Mouse (Mus musculus): Measurements from ENCODE around the gene Gdpgp1.

Gene Gdpgp1

DNA sequence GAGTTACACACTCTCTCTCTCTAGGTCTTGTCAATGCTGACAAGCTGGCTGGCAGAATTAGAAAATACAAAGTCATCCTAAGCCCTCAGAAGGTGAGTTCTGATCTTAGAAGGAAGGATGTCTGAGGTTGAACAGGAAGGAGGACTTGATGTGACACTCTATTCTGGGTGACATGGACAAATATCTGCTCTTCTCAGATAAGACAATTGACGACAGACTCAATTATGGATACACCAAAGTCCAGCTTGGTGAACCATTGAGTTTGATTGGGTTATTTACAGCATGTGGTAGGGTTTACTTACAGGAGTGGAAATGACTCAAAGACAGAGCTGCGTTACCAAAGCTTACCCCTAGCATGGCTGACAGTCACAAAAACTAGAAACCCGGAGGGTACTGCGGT lies 43.7 kb downstream of the Gdpgp1 start:
- DNase-seq (ENCODE audit: low spot score in 2 of 2), result no peak

DNA sequence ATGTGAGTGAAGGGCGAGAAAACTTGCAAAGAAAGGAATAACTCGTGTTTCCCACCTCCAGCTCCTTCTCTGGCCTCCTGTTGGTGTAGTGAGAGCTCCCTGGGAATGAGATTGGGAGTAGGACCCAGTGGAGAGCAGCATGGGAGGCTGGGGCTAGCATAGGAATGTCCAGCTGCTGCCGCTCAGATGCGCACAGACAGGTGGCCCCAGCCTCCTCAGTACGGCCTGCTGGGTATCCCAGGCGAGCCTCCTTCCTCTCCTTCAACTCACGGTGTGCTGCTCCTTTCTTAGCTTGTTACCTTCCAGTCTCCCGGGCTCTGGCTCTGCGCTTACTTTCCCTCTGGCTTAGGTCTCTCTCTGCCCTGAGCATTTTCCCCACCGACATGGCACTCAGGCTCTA lies 47.4 kb downstream of the Gdpgp1 start:
- no peak for DNase-seq (ENCODE audit: low spot score in 2 of 2)

DNA sequence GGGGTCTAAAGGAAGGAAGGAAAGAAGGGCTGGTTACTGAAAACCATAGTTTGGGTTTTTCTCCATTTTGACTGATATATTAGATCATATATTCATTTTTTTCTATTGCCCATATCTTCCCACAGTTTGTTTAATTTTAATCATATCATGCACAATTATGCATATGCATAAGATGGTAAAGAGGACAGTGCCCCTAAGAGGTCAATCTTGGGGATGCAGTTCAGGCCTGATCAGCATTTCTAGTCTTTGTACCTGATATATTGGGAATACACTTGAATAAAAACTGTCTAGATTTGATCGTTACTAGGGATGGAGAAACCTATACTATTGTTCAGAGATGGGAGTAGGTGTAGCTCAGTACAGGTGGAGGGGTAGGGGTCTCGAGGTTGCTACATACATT lies 48.3 kb downstream of the Gdpgp1 start:
- DNase-seq (ENCODE audit: low spot score in 2 of 2), result no peak

DNA sequence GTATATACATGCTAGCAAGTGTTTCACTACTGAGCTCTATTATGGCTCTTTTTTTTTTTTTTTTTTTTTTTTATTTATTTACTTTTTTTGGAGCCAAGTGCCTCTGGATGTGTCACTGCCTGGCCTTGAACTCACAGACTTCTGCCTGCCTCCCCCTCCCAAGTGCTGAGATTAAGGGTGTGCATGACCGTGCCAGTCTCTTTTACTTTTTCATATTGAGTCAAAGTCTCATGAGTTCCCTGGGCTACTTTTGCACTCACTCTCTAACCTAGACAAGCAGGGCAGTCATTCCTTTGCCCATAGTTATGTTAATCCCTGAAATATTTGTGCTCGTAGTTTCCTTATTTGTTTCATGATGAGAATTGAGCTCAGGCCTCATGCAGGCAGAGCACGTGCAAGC lies 49.0 kb downstream of the Gdpgp1 start:
- DNase-seq (ENCODE audit: low spot score in 2 of 2), result no peak

DNA sequence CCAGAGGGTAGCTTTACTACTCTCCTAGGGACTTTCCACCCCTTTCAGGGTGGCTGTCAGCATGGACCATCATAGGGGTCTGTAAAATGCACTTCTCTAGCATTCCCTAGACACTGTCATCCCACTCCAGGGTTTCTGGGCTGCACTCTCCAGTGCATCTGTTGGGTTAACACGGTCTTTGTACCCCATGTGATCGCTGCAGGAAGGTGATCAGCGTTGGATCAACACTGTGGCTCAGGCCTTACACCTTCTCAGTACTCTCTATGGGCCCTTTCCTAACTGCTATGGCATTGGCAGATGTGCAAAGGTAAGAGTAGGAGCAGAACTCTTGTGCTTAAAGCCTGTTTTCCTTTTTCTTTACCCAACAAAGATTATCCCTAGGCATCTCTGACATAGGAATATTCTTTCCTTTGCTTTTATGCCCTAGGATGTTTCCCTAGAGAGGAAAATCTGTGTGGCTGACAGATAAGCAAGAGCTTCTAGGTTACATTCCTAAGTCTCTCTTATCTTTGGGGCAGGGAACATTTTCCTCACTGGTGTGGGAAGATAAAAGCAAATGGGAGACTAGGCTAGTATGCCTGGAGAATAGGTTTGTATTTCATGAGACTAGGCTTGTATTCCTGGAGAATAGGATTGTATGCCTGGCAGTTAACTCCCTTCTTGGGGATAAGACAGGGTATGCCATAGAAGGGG lies 50.7 kb downstream of the Gdpgp1 start:
- DNase-seq (ENCODE audit: low spot score in 2 of 2), result no peak

DNA sequence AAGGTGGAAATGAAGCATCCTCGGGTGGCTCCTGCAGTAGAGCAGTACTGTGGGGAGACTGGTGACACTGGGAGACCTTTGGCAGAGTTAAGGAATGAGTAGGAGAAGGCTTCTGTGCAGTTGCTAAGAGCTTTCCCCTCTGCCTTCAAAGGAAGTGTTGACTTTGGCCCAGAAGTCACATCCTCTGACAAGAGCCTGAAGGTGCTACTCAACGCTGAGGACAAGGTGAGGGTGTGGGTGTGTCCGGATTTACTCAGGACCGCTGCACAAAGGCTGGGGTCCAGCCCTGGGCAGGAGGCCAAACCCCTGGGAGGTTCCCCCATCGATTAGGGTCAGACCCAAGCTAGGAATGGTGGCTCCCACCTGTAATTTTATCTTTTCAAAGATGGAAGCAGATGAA lies 51.7 kb downstream of the Gdpgp1 start:
- no peak for DNase-seq (ENCODE audit: low spot score in 2 of 2)

DNA sequence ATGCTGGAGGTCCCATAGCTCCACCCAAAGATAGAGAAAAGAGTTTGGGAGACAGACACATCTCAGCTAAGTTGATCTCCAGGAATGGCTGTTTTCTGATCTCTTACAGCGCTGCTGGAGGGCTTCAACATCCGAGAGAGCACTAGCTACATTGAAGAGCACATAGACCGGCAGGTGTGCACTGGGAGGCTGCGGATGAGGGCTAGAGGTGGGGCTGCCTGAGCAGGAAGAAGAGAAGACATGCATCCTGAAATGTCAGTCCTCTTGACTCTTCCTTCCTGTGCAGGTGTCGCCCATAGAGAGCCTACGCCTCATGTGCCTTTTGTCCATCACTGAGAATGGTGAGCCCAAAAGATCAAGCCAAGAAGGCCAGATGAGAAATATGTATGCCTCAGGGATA lies 53.1 kb downstream of the Gdpgp1 start:
- no peak for DNase-seq (ENCODE audit: low spot score in 2 of 2)

DNA sequence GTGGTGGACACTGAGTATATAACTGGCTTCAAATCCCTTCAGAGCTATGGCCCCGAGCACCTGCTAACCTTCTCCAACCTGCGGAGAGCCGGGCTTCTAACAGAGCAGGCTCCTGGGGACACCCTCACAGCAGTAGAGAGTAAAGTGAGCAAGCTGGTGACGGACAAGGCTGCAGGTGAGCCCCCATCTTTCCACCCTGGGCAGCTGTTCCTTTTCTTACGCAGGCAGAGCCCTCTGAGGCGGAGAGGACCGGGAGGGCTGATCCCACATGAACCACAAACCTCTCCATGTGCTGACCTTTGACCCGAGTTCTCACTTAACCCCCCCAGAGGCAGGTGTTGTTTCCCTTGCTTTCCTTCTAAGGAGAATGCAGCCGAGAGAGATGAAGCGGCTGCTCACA lies 55.1 kb downstream of the Gdpgp1 start:
- DNase-seq (ENCODE audit: low spot score in 2 of 2), result no peak

All from cerebellum, postnatal 4 days (tissue).